11 mouse cellular contexts compared by ENCODE assay signal in the genomic region with DNA sequence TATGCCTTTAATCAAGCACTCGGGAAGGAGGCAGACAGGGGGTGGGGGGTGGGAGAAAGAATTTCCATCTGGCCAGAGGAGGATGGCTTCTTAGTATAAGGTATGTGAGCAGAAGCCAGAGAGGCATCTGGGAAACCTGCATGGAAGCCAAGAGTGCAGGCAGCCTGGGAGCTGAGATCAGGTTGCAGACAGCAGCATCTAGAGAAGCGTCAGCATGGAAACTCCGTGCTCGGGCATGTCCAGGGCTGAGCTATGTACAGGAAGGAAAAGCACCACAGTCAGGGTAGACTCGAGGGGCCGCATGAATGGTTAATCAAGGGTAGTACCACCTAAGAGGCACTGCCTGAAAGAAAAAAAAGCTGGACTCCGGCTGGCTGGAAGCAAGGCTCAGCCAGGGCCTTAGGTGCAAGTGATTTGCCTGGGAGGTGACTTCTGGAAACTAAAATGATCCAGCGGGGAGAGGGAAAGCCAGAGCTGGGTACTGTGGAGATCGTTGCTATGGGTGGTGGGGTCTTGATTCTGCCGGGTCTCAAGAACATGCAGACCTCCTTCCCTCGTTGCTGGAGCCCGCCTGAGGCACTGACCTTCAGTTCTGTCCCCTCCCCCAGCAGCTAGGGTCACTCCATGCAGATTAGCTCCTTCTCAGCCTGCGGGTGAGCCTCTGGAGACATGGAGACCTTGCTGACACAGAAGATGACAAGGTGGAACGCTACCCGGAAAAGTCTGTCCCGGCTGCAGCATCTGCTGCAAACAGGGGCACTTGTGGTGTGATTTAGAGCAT. TPM values are rescaled to one million over a fixed set of nuclear protein-coding genes. Genes with fewer than 3 reads are reported as not detected.
DNase-seq lines count a peak whose midpoint lies in the region; ATAC-seq and TF ChIP-seq lines count a peak whose summit lies in the region.
"Had no signal": no experiment of that assay in that cellular context is flagged by ENCODE, and none has a peak within 500 bp of the region (broad histone marks: within the 10 kb centered on the region; RNA-seq: fewer than 3 reads in every experiment).

No protein-coding gene starts in this region.

- H3K4me1 ChIP-seq in lung, embryonic 15.5 days, result peaks cover 12% of the 10 kb centered on the region
- no peaks in the 10 kb centered on the region for H3K4me1 ChIP-seq in lung, postnatal 0 days (ENCODE audit: insufficient read depth, low read depth, low read length)
- 0 out of 2 replicates have a peak, but pooled peaks cover 5% of the 10 kb centered on the region for H3K4me1 ChIP-seq in embryonic fibroblast, embryonic 13.5 days (ENCODE audit: control insufficient read depth, insufficient read depth, low read length)

- H3K27ac ChIP-seq in lung, embryonic 15.5 days, result 0 out of 2 replicates have a peak overlapping the region, but pooled peaks have one; percentile 15
- H3K27ac ChIP-seq in lung, postnatal 0 days (ENCODE audit: low read length), result no peak overlapping the region
- H3K27ac ChIP-seq in embryonic fibroblast, embryonic 13.5 days (ENCODE audit: insufficient read depth, low read length), result peak overlapping the region; percentile 45

- TF ChIP-seq EP300 in lung, postnatal 0 days (IDR thresholded peaks at IDR 0.05), result no peak

- intact Hi-C loops in gastrocnemius, postnatal 36 days (cut with DNase I), result loop anchor here (5.0 kb wide), 1 partner anchor 41 kb away; no protein-coding TSS in a partner anchor

- TF ChIP-seq POLR2A in embryonic fibroblast, embryonic 13.5 days (IDR thresholded peaks at IDR 0.05; ENCODE audit: low read depth, low read length), result no peak; the same call in 1 of the 2 replicates

- no peaks in the 10 kb centered on the region for H3K9me3 ChIP-seq in lung, embryonic 15.5 days
- no peaks in the 10 kb centered on the region for H3K9me3 ChIP-seq in lung, postnatal 0 days (ENCODE audit: low read length)

- DNase-seq in gastrocnemius, adult 18-20 months (ENCODE audit: low spot score), result peak; percentile 50
- DNase-seq in gastrocnemius, postnatal 36 days, result no peak
- DNase-seq in lung, postnatal 0 days (ENCODE audit: low spot score), result no peak
- peak; percentile 68 for DNase-seq in skeletal muscle tissue, adult 2 months (ENCODE audit: low read depth, low spot score)
- DNase-seq in layer of hippocampus, adult 18-20 months (ENCODE audit: low spot score in 2 of 2), result no peak
- DNase-seq: cerebellum, postnatal 14 days; layer of hippocampus, postnatal 36 days; thymus, postnatal 4 days had no signal

- 17% methylated on average over 16 of the region's 16 CpGs for WGBS in lung, embryonic 15.5 days
- WGBS in lung, postnatal 0 days, result 26% methylated on average over 16 of the region's 16 CpGs

- peak; percentile 27; the same call in 1 of the 2 replicates for ATAC-seq in lung, embryonic 15.5 days (ENCODE audit: borderline replicate concordance, extremely low read depth, low FRiP score, low TSS enrichment)
- no peak for ATAC-seq in lung, postnatal 0 days
- no peak for ATAC-seq in erythroid progenitor cell, adult 5-6 weeks (replicated peaks; ENCODE audit: low FRiP score, poor library complexity, severe bottlenecking)

- no peaks in the 10 kb centered on the region for H3K27me3 ChIP-seq in lung, embryonic 15.5 days
- no peaks in the 10 kb centered on the region for H3K27me3 ChIP-seq in lung, postnatal 0 days (replicated peaks; ENCODE audit: insufficient read depth, low read length)

- H3K4me3 ChIP-seq in lung, embryonic 15.5 days, result no peak overlapping the region
- no peak overlapping the region for H3K4me3 ChIP-seq in lung, postnatal 0 days (ENCODE audit: low read depth, low read length)
- no peak overlapping the region for H3K4me3 ChIP-seq in embryonic fibroblast, embryonic 13.5 days (ENCODE audit: insufficient read depth, low read length)

- TF ChIP-seq CTCF in lung, postnatal 0 days (IDR thresholded peaks at IDR 0.05), result no peak
- no peak for TF ChIP-seq CTCF in embryonic fibroblast, embryonic 13.5 days (IDR thresholded peaks at IDR 0.05; ENCODE audit: borderline replicate concordance, insufficient read depth, low read length)

- no peaks in the 10 kb centered on the region for H3K36me3 ChIP-seq in lung, embryonic 15.5 days
- no peaks in the 10 kb centered on the region for H3K36me3 ChIP-seq in lung, postnatal 0 days (ENCODE audit: insufficient read depth, low read length)

- H3K4me2 ChIP-seq in lung, embryonic 15.5 days, result no peak overlapping the region
- no peak overlapping the region for H3K4me2 ChIP-seq in lung, postnatal 0 days (replicated peaks; ENCODE audit: low read depth, low read length)

- H3K9ac ChIP-seq in lung, embryonic 15.5 days, result no peak overlapping the region
- H3K9ac ChIP-seq in lung, postnatal 0 days (replicated peaks; ENCODE audit: low read depth), result no peak overlapping the region

RNA-seq across cellular contexts. Expression of a gene that starts 13.3 kb away (rescaled TPM):
- 1 to 10 TPM; 1.0 to 1.4 TPM for total RNA-seq in gastrocnemius, adult 18-20 months (2021)
- total RNA-seq in gastrocnemius, postnatal 36 days (2021), result 1 to 10 TPM; 1.1 to 1.2 TPM
- 5.8 and 6.1 TPM in 2 replicates for polyA plus RNA-seq in lung, embryonic 15.5 days (2015; fragmentation: Nextera tagmentation; extraction: Ambion mirVana)
- 16.8 and 18.0 TPM in 2 replicates for polyA plus RNA-seq in lung, postnatal 0 days (2015; fragmentation: Nextera tagmentation; extraction: Ambion mirVana)
- polyA plus RNA-seq in embryonic fibroblast, embryonic 13.5 days (2011; ENCODE audit: insufficient read length, low read depth, missing spikeins), result 0.48 and 0.53 TPM in 2 replicates
- 1 to 10 TPM; 7.3 to 7.9 TPM for total RNA-seq in layer of hippocampus, adult 18-20 months (2021)
- not detected in 2 replicates for total RNA-seq in erythroid progenitor cell, adult 5-6 weeks (2015; ENCODE audit: low replicate concordance)
- total RNA-seq in erythroid progenitor cell, adult 5-6 weeks (2017; ENCODE audit: low replicate concordance), result not detected in 2 replicates

RNA-seq across cellular contexts. Expression of a gene that starts 13.7 kb away (rescaled TPM):
- total RNA-seq in gastrocnemius, adult 18-20 months (2021), result 10 to 100 TPM; 61.5 to 67.2 TPM
- total RNA-seq in gastrocnemius, postnatal 36 days (2021), result 10 to 100 TPM; 59.4 to 61.5 TPM
- polyA plus RNA-seq in lung, embryonic 15.5 days (2015; fragmentation: Nextera tagmentation; extraction: Ambion mirVana), result 23.3 and 26.1 TPM in 2 replicates
- 19.1 and 19.7 TPM in 2 replicates for polyA plus RNA-seq in lung, postnatal 0 days (2015; fragmentation: Nextera tagmentation; extraction: Ambion mirVana)
- 30.3 and 36.2 TPM in 2 replicates for polyA plus RNA-seq in embryonic fibroblast, embryonic 13.5 days (2011; ENCODE audit: insufficient read length, low read depth, missing spikeins)
- total RNA-seq in layer of hippocampus, adult 18-20 months (2021), result 100 to 1,000 TPM; 191 to 195 TPM
- 3.8 and 9.7 TPM in 2 replicates for total RNA-seq in erythroid progenitor cell, adult 5-6 weeks (2015; ENCODE audit: low replicate concordance)
- total RNA-seq in erythroid progenitor cell, adult 5-6 weeks (2017; ENCODE audit: low replicate concordance), result 3.6 and 3.9 TPM in 2 replicates

RNA-seq across cellular contexts. Expression of a gene that starts 50.5 kb away (rescaled TPM):
- 10 to 100 TPM; 62.9 to 69.0 TPM for total RNA-seq in gastrocnemius, adult 18-20 months (2021)
- 10 to 100 TPM; 53.7 to 61.9 TPM for total RNA-seq in gastrocnemius, postnatal 36 days (2021)
- 23.7 and 25.5 TPM in 2 replicates for polyA plus RNA-seq in lung, embryonic 15.5 days (2015; fragmentation: Nextera tagmentation; extraction: Ambion mirVana)
- polyA plus RNA-seq in lung, postnatal 0 days (2015; fragmentation: Nextera tagmentation; extraction: Ambion mirVana), result 12.6 and 15.4 TPM in 2 replicates
- 16.2 and 18.0 TPM in 2 replicates for polyA plus RNA-seq in embryonic fibroblast, embryonic 13.5 days (2011; ENCODE audit: insufficient read length, low read depth, missing spikeins)
- total RNA-seq in layer of hippocampus, adult 18-20 months (2021), result 10 to 100 TPM; 50.2 to 54.0 TPM
- 6.8 and 12.6 TPM in 2 replicates for total RNA-seq in erythroid progenitor cell, adult 5-6 weeks (2015; ENCODE audit: low replicate concordance)
- total RNA-seq in erythroid progenitor cell, adult 5-6 weeks (2017; ENCODE audit: low replicate concordance), result 8.2 and 13.0 TPM in 2 replicates

RNA-seq across cellular contexts. Expression of a gene that starts 51.8 kb away (rescaled TPM):
- 10 to 100 TPM; 27.5 to 28.0 TPM for total RNA-seq in gastrocnemius, adult 18-20 months (2021)
- 10 to 100 TPM; 28.7 to 30.9 TPM for total RNA-seq in gastrocnemius, postnatal 36 days (2021)
- 51.6 and 54.7 TPM in 2 replicates for polyA plus RNA-seq in lung, embryonic 15.5 days (2015; fragmentation: Nextera tagmentation; extraction: Ambion mirVana)
- 24.1 and 24.7 TPM in 2 replicates for polyA plus RNA-seq in lung, postnatal 0 days (2015; fragmentation: Nextera tagmentation; extraction: Ambion mirVana)
- polyA plus RNA-seq in embryonic fibroblast, embryonic 13.5 days (2011; ENCODE audit: insufficient read length, low read depth, missing spikeins), result 24.9 and 28.8 TPM in 2 replicates
- 10 to 100 TPM; 22.3 to 24.7 TPM for total RNA-seq in layer of hippocampus, adult 18-20 months (2021)
- 11.9 and 12.2 TPM in 2 replicates for total RNA-seq in erythroid progenitor cell, adult 5-6 weeks (2015; ENCODE audit: low replicate concordance)
- 21.1 and 31.8 TPM in 2 replicates for total RNA-seq in erythroid progenitor cell, adult 5-6 weeks (2017; ENCODE audit: low replicate concordance)

Comparison
In these comparisons a context has a peak if more than half of its experiments do, and no peak if none do; other contexts are left out.
1. DNase-seq: peak in gastrocnemius, adult 18-20 months (single experiment) and skeletal muscle tissue, adult 2 months (single experiment); none in gastrocnemius, postnatal 36 days (0 of 2), lung, postnatal 0 days (single experiment) and layer of hippocampus, adult 18-20 months (0 of 2).
2. RNA of a gene that starts 13.7 kb away (total RNA-seq): 191 to 195 TPM in layer of hippocampus, adult 18-20 months, 61.5 to 67.2 TPM in gastrocnemius, adult 18-20 months and 59.4 to 61.5 TPM in gastrocnemius, postnatal 36 days; 3.6 to 9.7 TPM in erythroid progenitor cell, adult 5-6 weeks; every median in the first group is over 4 times any median in the second.